Mouse (Mus musculus) subcutaneous adipose tissue, adult 2 months (tissue): Measurements from ENCODE around the gene Olfr911-ps1. TPM values are rescaled to one million over a fixed set of nuclear protein-coding genes. Genes with fewer than 3 reads are reported as not detected.

Source experiments
- polyA plus RNA-seq: library from polyadenylated mRNA; depleted of rRNA; stranded (reverse); fragments of >200 nt; gene quantifications from 2 replicates; pipeline ENCODE4 v1.2.3, GENCODE M21; 2012; ENCODE audit warnings: low replicate concordance; rRNA removed

The Olfr911-ps1 gene
- polyA plus RNA-seq: not detected in 2 replicates

GRCm38 (mm10) chr9:38521280-38521679 is at the start of gene Olfr911-ps1:
Gene Olfr911-ps1, plus strand, starts transcription at chr9:38521580.

DNA sequence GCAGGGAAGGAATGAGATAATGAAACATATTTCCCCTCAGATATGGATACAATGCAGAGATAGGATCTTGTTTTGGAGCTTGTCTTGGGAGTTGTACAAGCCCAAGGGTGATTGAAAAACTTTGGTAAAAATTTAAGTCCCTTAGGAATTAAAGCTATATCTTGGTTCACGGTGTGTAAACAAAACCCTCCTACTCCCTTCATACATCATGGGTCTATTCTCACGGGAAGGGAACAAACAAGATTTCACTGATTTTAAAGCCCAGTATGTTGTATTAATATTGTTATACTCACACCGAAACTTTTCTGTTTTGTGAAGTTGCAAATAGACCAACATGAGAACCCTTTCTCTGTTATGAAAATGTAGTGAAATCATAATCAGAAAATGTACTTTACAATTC is 34.6 kb upstream of the Olfr911-ps1 start, which contains the start of gene Olfr906:
TSS of gene Olfr906 (plus strand) at position 301 of the 400 bp plus-strand sequence.

GRCm38 (mm10) chr9:38495501-38495900 is 25.9 kb upstream of the Olfr911-ps1 start, which contains the start of gene Olfr907:
Gene Olfr907, plus strand, starts transcription at chr9:38495801.

DNA sequence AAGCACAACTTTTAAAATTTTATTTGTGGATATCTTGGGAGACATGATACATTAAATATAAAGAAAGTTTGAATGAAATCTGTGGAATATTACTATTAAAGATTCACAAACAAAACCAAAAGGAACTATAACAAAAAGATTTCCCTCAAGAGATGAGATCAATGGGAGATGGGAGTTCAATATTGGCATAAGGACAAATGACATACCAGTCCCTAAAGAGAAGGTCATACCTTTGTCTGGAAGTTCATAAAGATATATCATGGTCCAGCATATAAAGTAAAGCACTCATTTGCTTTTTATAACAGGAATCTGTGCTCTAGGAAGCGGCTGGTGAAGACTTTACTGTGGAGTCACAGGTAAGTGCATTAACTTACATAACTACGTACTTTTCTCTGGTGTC is 16.2 kb downstream of the Olfr911-ps1 start, which contains the start of gene Olfr910:
TSS of gene Olfr910 (plus strand) at position 301 of the 400 bp plus-strand sequence.

Other genes starting within 250 kb of the Olfr911-ps1 start
- gene Olfr896-ps1, start 230.5 kb upstream of the Olfr911-ps1 start, polyA plus RNA-seq: not detected in 2 replicates
- not detected in 2 replicates for gene Olfr25, start 192.5 kb upstream of the Olfr911-ps1 start, polyA plus RNA-seq
- gene Olfr898, start 173.2 kb upstream of the Olfr911-ps1 start, polyA plus RNA-seq: not detected in 2 replicates
- gene Olfr250, start 154.7 kb upstream of the Olfr911-ps1 start, polyA plus RNA-seq: not detected in 2 replicates
- gene Olfr251, start 144.5 kb upstream of the Olfr911-ps1 start, polyA plus RNA-seq: not detected in 2 replicates
- not detected in 2 replicates for gene Olfr147, start 119.9 kb upstream of the Olfr911-ps1 start, polyA plus RNA-seq
- gene Olfr901, start 92.1 kb upstream of the Olfr911-ps1 start, polyA plus RNA-seq: not detected in 2 replicates
- not detected in 2 replicates for gene Olfr902, start 73.9 kb upstream of the Olfr911-ps1 start, polyA plus RNA-seq
- gene Olfr904, start 58.4 kb upstream of the Olfr911-ps1 start, polyA plus RNA-seq: not detected in 2 replicates
- not detected in 2 replicates for gene Olfr905, start 50.5 kb upstream of the Olfr911-ps1 start, polyA plus RNA-seq
- gene Olfr906, start 34.5 kb upstream of the Olfr911-ps1 start, polyA plus RNA-seq: not detected in 2 replicates
- not detected in 2 replicates for gene Olfr907, start 25.8 kb upstream of the Olfr911-ps1 start, polyA plus RNA-seq
- gene Olfr910, start 16.3 kb downstream of the Olfr911-ps1 start, polyA plus RNA-seq: not detected in 2 replicates
- not detected in 2 replicates for gene Olfr912, start 58.6 kb downstream of the Olfr911-ps1 start, polyA plus RNA-seq
- gene Olfr913, start 71.2 kb downstream of the Olfr911-ps1 start, polyA plus RNA-seq: not detected in 2 replicates
- gene Olfr914, start 83.5 kb downstream of the Olfr911-ps1 start, polyA plus RNA-seq: not detected in 2 replicates
- not detected in 2 replicates for gene Olfr916, start 138.3 kb downstream of the Olfr911-ps1 start, polyA plus RNA-seq
- gene Olfr917, start 144.3 kb downstream of the Olfr911-ps1 start, polyA plus RNA-seq: not detected in 2 replicates
- not detected in 2 replicates for gene Olfr918, start 153.0 kb downstream of the Olfr911-ps1 start, polyA plus RNA-seq
- gene Olfr919, start 182.1 kb downstream of the Olfr911-ps1 start, polyA plus RNA-seq: not detected in 2 replicates
- gene Vwa5a, start 196.7 kb downstream of the Olfr911-ps1 start, polyA plus RNA-seq: 29.9 and 35.9 TPM in 2 replicates
- gene Olfr920, start 230.7 kb downstream of the Olfr911-ps1 start, polyA plus RNA-seq: 0.21 and 0.32 TPM in 2 replicates